Mouse (Mus musculus) MEL (cell line): Measurements from ENCODE around the gene Trir. TPM values are rescaled to one million over a fixed set of nuclear protein-coding genes. Genes with fewer than 3 reads are reported as not detected.

ENCODE experiments used
- DNase-seq: peaks from one replicate; pipeline ENCODE4 v3.0.0; 2011; ENCODE audit warnings: low read depth, low spot score
- H3K27ac ChIP-seq: 2 replicates; pipeline ENCODE4 v1.5.1; 2012; ENCODE audit warnings: low read depth, mild to moderate bottlenecking, control low read depth, low read length, moderate library complexity; ENCODE audit not compliant: control insufficient read depth
- H3K27me3 ChIP-seq, 2 experiments: fragments of 150-350 bp in 1 of 2; sonication (generic) in 1 of 2; 2 replicates each; pipeline ENCODE4 v1.6.1; 2012; ENCODE audit warnings: low read length in 2 of 2, mild to moderate bottlenecking in 2 of 2, improper control_type of control experiment in 1 of 2, moderate library complexity in 1 of 2; ENCODE audit not compliant: insufficient read depth in 2 of 2, control insufficient read depth in 1 of 2
- H3K36me3 ChIP-seq, 2 experiments: 2 replicates each; pipeline ENCODE4 v1.6.1; 2012 to 2014; ENCODE audit warnings: low read length in 2 of 2, improper control_type of control experiment in 1 of 2, inconsistent platforms in 1 of 2, mild to moderate bottlenecking in 1 of 2; ENCODE audit not compliant: insufficient read depth in 2 of 2, control insufficient read depth in 1 of 2
- H3K4me1 ChIP-seq, 2 experiments: fragments of 150-350 bp in 1 of 2; sonication (generic) in 1 of 2; 2 replicates each; pipeline ENCODE4 v1.6.1; 2012; ENCODE audit warnings: low read length in 2 of 2, improper control_type of control experiment in 1 of 2, mild to moderate bottlenecking in 1 of 2; ENCODE audit not compliant: insufficient read depth in 2 of 2, control insufficient read depth in 1 of 2
- H3K4me3 ChIP-seq, 2 experiments: fragments of 150-350 bp in 1 of 2; sonication (generic) in 1 of 2; 2 replicates each; pipeline ENCODE4 v1.5.1; 2012; ENCODE audit warnings: low read depth in 2 of 2, low read length in 2 of 2, mild to moderate bottlenecking in 2 of 2, moderate library complexity in 2 of 2, control low read depth in 1 of 2, improper control_type of control experiment in 1 of 2; ENCODE audit not compliant: control insufficient read depth in 1 of 2, insufficient read depth in 1 of 2
- H3K79me2 ChIP-seq: 2 replicates; pipeline ENCODE4 v1.6.1; 2012; ENCODE audit warnings: mild to moderate bottlenecking, low read length, moderate library complexity; ENCODE audit not compliant: control insufficient read depth, poor library complexity, insufficient read depth
- H3K9ac ChIP-seq: 2 replicates; pipeline ENCODE4 v1.6.1; 2012; ENCODE audit warnings: low read depth, mild to moderate bottlenecking, control low read depth, low read length, moderate library complexity; ENCODE audit not compliant: control insufficient read depth, poor library complexity, severe bottlenecking
- H3K9me3 ChIP-seq: fragments of 150-350 bp; sonication (generic); replicated peaks from 2 replicates; pipeline ENCODE4 v1.6.1; 2012; ENCODE audit warnings: mild to moderate bottlenecking, low read length, improper control_type of control experiment, moderate library complexity; ENCODE audit not compliant: insufficient read depth
- BHLHE40 ChIP-seq: IDR thresholded peaks from 2 replicates; pipeline ENCODE4 v1.6.1; 2012; ENCODE audit warnings: low read depth, mild to moderate bottlenecking, inconsistent platforms, low read length, improper control_type of control experiment, borderline replicate concordance
- CHD1 ChIP-seq: IDR thresholded peaks from 2 replicates; pipeline ENCODE4 v1.6.1; 2012; ENCODE audit warnings: low read depth, mild to moderate bottlenecking, inconsistent platforms, low read length, improper control_type of control experiment
- CHD2 ChIP-seq: IDR thresholded peaks from 2 replicates; pipeline ENCODE4 v1.6.1; 2011; ENCODE audit warnings: low read length, improper control_type of control experiment
- CTCF ChIP-seq, 3 experiments: IDR thresholded peaks in 2 of 3; conservative IDR thresholded peaks in 1 of 3; 2 replicates each; pipeline ENCODE4 v1.5.1; 2011 to 2012; ENCODE audit warnings: low read length in 3 of 3, low read depth in 2 of 3, mild to moderate bottlenecking in 2 of 3, improper control_type of control experiment in 1 of 3, inconsistent platforms in 1 of 3, mixed read lengths in 1 of 3, moderate library complexity in 1 of 3; ENCODE audit not compliant: control insufficient read depth in 1 of 3, insufficient read depth in 1 of 3, poor library complexity in 1 of 3, severe bottlenecking in 1 of 3
- E2F4 ChIP-seq: IDR thresholded peaks from 2 replicates; pipeline ENCODE4 v1.6.1; 2011; ENCODE audit warnings: low read depth, low read length, improper control_type of control experiment, borderline replicate concordance
- ELF1 ChIP-seq: IDR thresholded peaks from 2 replicates; pipeline ENCODE4 v1.6.1; 2014; ENCODE audit warnings: low read depth, mild to moderate bottlenecking, inconsistent platforms, low read length, improper control_type of control experiment, moderate library complexity
- GABPA ChIP-seq: IDR thresholded peaks from 2 replicates; pipeline ENCODE4 v1.6.1; 2012; ENCODE audit warnings: low read depth, mild to moderate bottlenecking, inconsistent platforms, low read length, improper control_type of control experiment, moderate library complexity
- HCFC1 ChIP-seq: IDR thresholded peaks from 2 replicates; pipeline ENCODE4 v1.6.1; 2012; ENCODE audit warnings: low read depth, mild to moderate bottlenecking, inconsistent platforms, low read length, improper control_type of control experiment, moderate library complexity
- JUND ChIP-seq: IDR thresholded peaks from 2 replicates; pipeline ENCODE4 v1.6.1; 2011; ENCODE audit warnings: low read depth, mild to moderate bottlenecking, improper control_type of control experiment, low read length
- MAFK ChIP-seq: IDR thresholded peaks from 2 replicates; pipeline ENCODE4 v1.6.1; 2011; ENCODE audit warnings: low read depth, mild to moderate bottlenecking, low read length, improper control_type of control experiment, borderline replicate concordance
- MAX ChIP-seq: IDR thresholded peaks from 2 replicates; pipeline ENCODE4 v1.6.1; 2011; ENCODE audit warnings: low read length, improper control_type of control experiment
- MAZ ChIP-seq: IDR thresholded peaks from 2 replicates; pipeline ENCODE4 v1.6.1; 2012; ENCODE audit warnings: low read depth, mild to moderate bottlenecking, inconsistent platforms, low read length, improper control_type of control experiment
- MEF2A ChIP-seq: IDR thresholded peaks from 2 replicates; pipeline ENCODE4 v1.6.1; 2014; ENCODE audit warnings: low read depth, mild to moderate bottlenecking, inconsistent platforms, low read length, improper control_type of control experiment; ENCODE audit not compliant: poor library complexity, insufficient replicate concordance, severe bottlenecking; ENCODE audit errors: extremely low read depth
- MXI1 ChIP-seq: IDR thresholded peaks from 2 replicates; pipeline ENCODE4 v1.6.1; 2011; ENCODE audit warnings: mild to moderate bottlenecking, low read depth, low read length, improper control_type of control experiment
- MYB ChIP-seq: IDR thresholded peaks from 2 replicates; pipeline ENCODE4 v1.6.1; 2011; ENCODE audit warnings: mild to moderate bottlenecking, low read depth, low read length, improper control_type of control experiment
- POLR2A ChIP-seq, 2 experiments: IDR thresholded peaks; 2 replicates each; pipeline ENCODE4 v1.6.1; 2011 to 2012; ENCODE audit warnings: low read length in 2 of 2, mild to moderate bottlenecking in 2 of 2, control low read depth in 1 of 2, improper control_type of control experiment in 1 of 2, low read depth in 1 of 2, moderate library complexity in 1 of 2; ENCODE audit not compliant: control insufficient read depth in 1 of 2, insufficient read depth in 1 of 2, poor library complexity in 1 of 2
- POLR2AphosphoS2 ChIP-seq: IDR thresholded peaks from 2 replicates; pipeline ENCODE4 v1.6.1; 2011; ENCODE audit warnings: low read length, improper control_type of control experiment
- POLR2AphosphoS5 ChIP-seq: IDR thresholded peaks from 2 replicates; pipeline ENCODE4 v1.6.1; 2012; ENCODE audit warnings: low read depth, borderline replicate concordance, mild to moderate bottlenecking, inconsistent platforms, low read length, moderate library complexity, mixed read lengths
- RCOR1 ChIP-seq: IDR thresholded peaks from 2 replicates; pipeline ENCODE4 v1.6.1; 2012; ENCODE audit warnings: low read depth, mild to moderate bottlenecking, inconsistent platforms, low read length, improper control_type of control experiment
- SIN3A ChIP-seq: IDR thresholded peaks from 2 replicates; pipeline ENCODE4 v1.6.1; 2012; ENCODE audit warnings: low read length, improper control_type of control experiment, inconsistent platforms
- SMC3 ChIP-seq: IDR thresholded peaks from 2 replicates; pipeline ENCODE4 v1.6.1; 2011; ENCODE audit warnings: low read depth, low read length, improper control_type of control experiment
- TBP ChIP-seq: IDR thresholded peaks from 2 replicates; pipeline ENCODE4 v1.8.0; 2011; ENCODE audit warnings: low read depth, low read length, improper control_type of control experiment
- ZKSCAN1 ChIP-seq: IDR thresholded peaks from 2 replicates; pipeline ENCODE4 v1.6.1; 2012; ENCODE audit warnings: low read depth, mild to moderate bottlenecking, inconsistent platforms, low read length, improper control_type of control experiment, moderate library complexity
- ZNF384 ChIP-seq: IDR thresholded peaks from 2 replicates; pipeline ENCODE4 v1.6.1; 2012; ENCODE audit warnings: low read depth, mild to moderate bottlenecking, inconsistent platforms, low read length, improper control_type of control experiment
- polyA plus RNA-seq, 2 experiments: library from polyadenylated mRNA; stranded (reverse) in 1 of 2; unstranded in 1 of 2; fragments of >175 nt in 1 of 2; fragments of >200 nt in 1 of 2; gene quantifications; 2 replicates each; pipeline versions ENCODE4 v1.2.1 to v1.2.4; 2012; ENCODE audit warnings: low replicate concordance in 2 of 2, low read depth in 1 of 2; ENCODE audit not compliant: insufficient read length in 2 of 2, insufficient read depth in 1 of 2, missing spikeins in 1 of 2
- total RNA-seq: library from RNA; depleted of rRNA; stranded (reverse); fragments of 300-350 nt; gene quantifications from 2 replicates; pipeline ENCODE4 v1.2.3, GENCODE M21; 2012

Trir gene
- total and polyA plus RNA-seq, 3 experiments, result 264 to 442 (median 283) TPM

- peak; percentile 90 for DNase-seq
- no peak for TF ChIP-seq CTCF (IDR thresholded peaks at IDR 0.05 in 2 of 3, conservative IDR thresholded peaks at IDR 0.05 in 1 of 3; ENCODE audit: control insufficient read depth in 1 of 3, insufficient read depth in 1 of 3, low read depth in 2 of 3, low read length in 3 of 3, poor library complexity in 1 of 3, severe bottlenecking in 1 of 3)
- peak; percentile 97 for TF ChIP-seq SIN3A
- TF ChIP-seq ZKSCAN1, result no peak
- TF ChIP-seq POLR2A (IDR thresholded peaks at IDR 0.05; ENCODE audit: control insufficient read depth in 1 of 2, insufficient read depth in 1 of 2, low read depth in 1 of 2, low read length in 2 of 2, poor library complexity in 1 of 2), result peak in 1 of 2 experiments; percentile 42; a peak in 1 of 4 replicates
- no peak for TF ChIP-seq BHLHE40
- TF ChIP-seq SMC3, result no peak
- 0 out of 2 replicates have a peak, but pooled peaks have one; percentile 25 for TF ChIP-seq MAX
- TF ChIP-seq POLR2AphosphoS5, result no peak
- no peak for TF ChIP-seq GABPA
- peak; percentile 88 for TF ChIP-seq MXI1
- peak; percentile 84 for TF ChIP-seq HCFC1
- TF ChIP-seq MEF2A, result no peak
- no peak for TF ChIP-seq RCOR1
- TF ChIP-seq TBP, result no peak
- TF ChIP-seq JUND, result no peak
- no peak for TF ChIP-seq MAFK
- no peak for TF ChIP-seq MYB
- TF ChIP-seq ELF1, result peak; percentile 74; the same call in 1 of the 2 replicates
- TF ChIP-seq CHD2, result no peak
- TF ChIP-seq MAZ, result no peak
- TF ChIP-seq POLR2AphosphoS2, result peak; percentile 32; the same call in 1 of the 2 replicates
- no peak for TF ChIP-seq E2F4
- 0 out of 2 replicates have a peak, but pooled peaks have one; percentile 50 for TF ChIP-seq ZNF384
- no peak for TF ChIP-seq CHD1
- TF ChIP-seq, all 39 proteins: peak for 8
- no peak within 1 kb of the TSS for H3K27ac ChIP-seq
These were observed 33.4 kb downstream of the Trir start, which contains the start of gene Fbxw9 for GRCm38 (mm10) chr8:85059879-85060616. Fbxw9 (plus strand) TSS chr8:85060055.

More at GRCm38 (mm10) chr8:85059879-85060616, 33.4 kb downstream of the Trir start, which contains the start of gene Fbxw9:
- Histone ChIP-seq H3K4me1 (0 out of 4 replicates have a peak, but pooled peaks cover 0 to 3% of the 10 kb centered on the region in 2 experiments), H3K36me3 (no peaks in the 10 kb centered on the region; a peak in 2 of 4 replicates), H3K9me3 (no peaks in the 10 kb centered on the region), H3K27me3 (no peaks in the 10 kb centered on the region), H3K79me2 (0 out of 2 replicates have a peak, but pooled peaks cover 2% of the 10 kb centered on the region), H3K4me3 (peak within 1 kb of the TSS; percentile 45 to 78), H3K9ac (peak within 1 kb of the TSS; percentile 63)
